10 mouse cellular contexts compared by ENCODE assay signal in genomic region chr17:29213381-29214192, GRCm38 (mm10). TPM values are rescaled to one million over a fixed set of nuclear protein-coding genes. Genes with fewer than 3 reads are reported as not detected.
DNase-seq lines count a peak whose midpoint lies in the region; ATAC-seq and TF ChIP-seq lines count a peak whose summit lies in the region.
"Had no signal": no experiment of that assay in that cellular context is flagged by ENCODE, and none has a peak within 500 bp of the region (broad histone marks: within the 10 kb centered on the region; RNA-seq: fewer than 3 reads in every experiment).

No protein-coding gene starts in this region.

- no peak overlapping the region for H3K9ac ChIP-seq in intestine, embryonic 14.5 days (ENCODE audit: low read length)
- no peak overlapping the region for H3K9ac ChIP-seq in midbrain, postnatal 0 days (replicated peaks; ENCODE audit: low read length, poor library complexity, severe bottlenecking)
- H3K9ac ChIP-seq: liver, embryonic 14.5 days had no signal

- peaks cover 45% of the 10 kb centered on the region for H3K27me3 ChIP-seq in forebrain, embryonic 10.5 days (ENCODE audit: poor library complexity, severe bottlenecking)
- no peaks in the 10 kb centered on the region for H3K27me3 ChIP-seq in intestine, embryonic 14.5 days (replicated peaks; ENCODE audit: control insufficient read depth, insufficient read depth, low read length)
- H3K27me3 ChIP-seq in midbrain, postnatal 0 days (ENCODE audit: insufficient read depth, low read length) = no peaks in the 10 kb centered on the region
- H3K27me3 ChIP-seq: Patski had no signal

- no peaks in the 10 kb centered on the region for H3K36me3 ChIP-seq in forebrain, embryonic 10.5 days (replicated peaks)
- no peaks in the 10 kb centered on the region for H3K36me3 ChIP-seq in intestine, embryonic 14.5 days (ENCODE audit: control insufficient read depth, insufficient read depth, low read length)
- H3K36me3 ChIP-seq in midbrain, postnatal 0 days (ENCODE audit: insufficient read depth, low read length) = no peaks in the 10 kb centered on the region

- H3K9me3 ChIP-seq in forebrain, embryonic 10.5 days = no peaks in the 10 kb centered on the region
- H3K9me3 ChIP-seq in intestine, embryonic 14.5 days (ENCODE audit: control insufficient read depth, low read length) = no peaks in the 10 kb centered on the region
- no peaks in the 10 kb centered on the region for H3K9me3 ChIP-seq in midbrain, postnatal 0 days (ENCODE audit: low read length)

- ATAC-seq in intestine, embryonic 14.5 days (replicated peaks; ENCODE audit: low FRiP score, low TSS enrichment, low read depth) = no peak
- ATAC-seq in midbrain, postnatal 0 days (ENCODE audit: low FRiP score) = peak; percentile 63
- ATAC-seq: Patski had no signal

- 8% methylated on average over 12 of the region's 12 CpGs for WGBS in forebrain, embryonic 10.5 days
- 20% methylated on average over 12 of the region's 12 CpGs for WGBS in intestine, embryonic 14.5 days
- 6% methylated on average over 12 of the region's 12 CpGs for WGBS in midbrain, postnatal 0 days

- peak; percentile 84 for DNase-seq in ZHBTc4 (ENCODE audit: low read depth, low spot score)
- peak; percentile 44 for DNase-seq in forebrain, embryonic 10.5 days (ENCODE audit: extremely low spot score, low spot score)
- DNase-seq in intestine, embryonic 14.5 days (ENCODE audit: low spot score) = no peak
- peak; percentile 79 for DNase-seq in midbrain, postnatal 0 days (ENCODE audit: low spot score)
- no peak for DNase-seq in adrenal gland, postnatal 10 days
- no peak for DNase-seq in ovary, postnatal 14 days (ENCODE audit: low spot score)
- no peak for DNase-seq in gastrocnemius, postnatal 14 days

- TF ChIP-seq CTCF in midbrain, postnatal 0 days (IDR thresholded peaks at IDR 0.05) = no peak

- peak overlapping the region; percentile 27; the same call in 1 of the 2 replicates for H3K4me3 ChIP-seq in forebrain, embryonic 10.5 days
- H3K4me3 ChIP-seq in intestine, embryonic 14.5 days (ENCODE audit: low read depth, low read length) = no peak overlapping the region
- no peak overlapping the region for H3K4me3 ChIP-seq in midbrain, postnatal 0 days (ENCODE audit: low read depth, low read length)

- H3K27ac ChIP-seq in forebrain, embryonic 10.5 days = peak overlapping the region; percentile 51
- H3K27ac ChIP-seq in intestine, embryonic 14.5 days (ENCODE audit: low read depth) = no peak overlapping the region
- H3K27ac ChIP-seq in midbrain, postnatal 0 days (ENCODE audit: low read depth, low read length) = peak overlapping the region; percentile 57
- H3K27ac ChIP-seq: kidney, postnatal 0 days; liver, embryonic 14.5 days had no signal

- peak overlapping the region; percentile 7; the same call in 1 of the 2 replicates for H3K4me2 ChIP-seq in intestine, embryonic 14.5 days (ENCODE audit: low read length)
- H3K4me2 ChIP-seq in midbrain, postnatal 0 days (ENCODE audit: low read depth, low read length, poor library complexity, severe bottlenecking) = peak overlapping the region; percentile 32

- intact Hi-C loops in gastrocnemius, postnatal 14 days (cut with DNase I; ENCODE audit: low total_unique reads) = no loop called here

- peaks cover 58% of the 10 kb centered on the region for H3K4me1 ChIP-seq in forebrain, embryonic 10.5 days
- H3K4me1 ChIP-seq in intestine, embryonic 14.5 days (replicated peaks; ENCODE audit: control insufficient read depth, insufficient read depth, low read length) = no peaks in the 10 kb centered on the region; the same call in 1 of the 2 replicates
- H3K4me1 ChIP-seq in midbrain, postnatal 0 days (ENCODE audit: insufficient read depth, low read length) = peaks cover 22% of the 10 kb centered on the region; the same call in 1 of the 2 replicates

RNA-seq across cellular contexts. Expression of gene Cpne5, which starts 24.4 kb away (rescaled TPM):
- 5.3 and 6.2 TPM in 2 replicates for polyA plus RNA-seq in forebrain, embryonic 10.5 days (2016; fragmentation: Nextera tagmentation; extraction: Ambion mirVana)
- polyA plus RNA-seq in intestine, embryonic 14.5 days (2014; fragmentation: Nextera tagmentation; extraction: Ambion mirVana) = 12.9 and 14.6 TPM in 2 replicates
- 85.1 and 86.5 TPM in 2 replicates for total RNA-seq in midbrain, postnatal 0 days (2014; rRNA removed)
- polyA plus RNA-seq in midbrain, postnatal 0 days (2015; fragmentation: Nextera tagmentation; extraction: Ambion mirVana) = 88.9 and 90.2 TPM in 2 replicates
- 1 to 10 TPM; 1.0 to 1.6 TPM for total RNA-seq in adrenal gland, postnatal 10 days (2021)
- under 1 TPM; 0.07 to 0.39 TPM for total RNA-seq in gastrocnemius, postnatal 14 days (2021)

RNA-seq across cellular contexts. Expression of gene Ppil1, which starts 50.4 kb away (rescaled TPM):
- polyA plus RNA-seq in forebrain, embryonic 10.5 days (2016; fragmentation: Nextera tagmentation; extraction: Ambion mirVana) = 230 and 235 TPM in 2 replicates
- 165 and 170 TPM in 2 replicates for polyA plus RNA-seq in intestine, embryonic 14.5 days (2014; fragmentation: Nextera tagmentation; extraction: Ambion mirVana)
- 70.3 and 77.9 TPM in 2 replicates for total RNA-seq in midbrain, postnatal 0 days (2014; rRNA removed)
- 95.7 and 103 TPM in 2 replicates for polyA plus RNA-seq in midbrain, postnatal 0 days (2015; fragmentation: Nextera tagmentation; extraction: Ambion mirVana)
- 10 to 100 TPM; 24.6 to 27.9 TPM for total RNA-seq in adrenal gland, postnatal 10 days (2021)
- total RNA-seq in gastrocnemius, postnatal 14 days (2021) = 1 to 10 TPM; 8.4 to 9.7 TPM

RNA-seq across cellular contexts. Expression of gene BC004004, which starts 55.0 kb away (rescaled TPM):
- 54.6 and 56.6 TPM in 2 replicates for polyA plus RNA-seq in forebrain, embryonic 10.5 days (2016; fragmentation: Nextera tagmentation; extraction: Ambion mirVana)
- polyA plus RNA-seq in intestine, embryonic 14.5 days (2014; fragmentation: Nextera tagmentation; extraction: Ambion mirVana) = 72.4 and 77.4 TPM in 2 replicates
- total RNA-seq in midbrain, postnatal 0 days (2014; rRNA removed) = 120 and 128 TPM in 2 replicates
- polyA plus RNA-seq in midbrain, postnatal 0 days (2015; fragmentation: Nextera tagmentation; extraction: Ambion mirVana) = 146 and 152 TPM in 2 replicates
- total RNA-seq in adrenal gland, postnatal 10 days (2021) = 100 to 1,000 TPM; 158 to 160 TPM
- 100 to 1,000 TPM; 115 TPM for total RNA-seq in gastrocnemius, postnatal 14 days (2021)

Comparison
In these comparisons a context has a peak if more than half of its experiments do, and no peak if none do; other contexts are left out.
1. DNase-seq: peak in ZHBTc4 (single experiment), forebrain, embryonic 10.5 days (single experiment) and midbrain, postnatal 0 days (single experiment); none in intestine, embryonic 14.5 days (single experiment), adrenal gland, postnatal 10 days (single experiment), ovary, postnatal 14 days (single experiment) and gastrocnemius, postnatal 14 days (single experiment).
2. RNA of gene Cpne5, which starts 24.4 kb away (total RNA-seq): 85.1 to 86.5 TPM in midbrain, postnatal 0 days; 1.0 to 1.6 TPM in adrenal gland, postnatal 10 days and 0.07 to 0.39 TPM in gastrocnemius, postnatal 14 days; every median in the first group is over 10 times any median in the second.